Mouse (Mus musculus) ES-Bruce4 (cell line): Measurements from ENCODE around the gene Cacna1b.

Experiments
- CTCF ChIP-seq: IDR thresholded peaks from one replicate; pipeline ENCODE4 v1.8.1; 2011; ENCODE audit warnings: low read depth, low read length
- EP300 ChIP-seq: IDR thresholded peaks from 2 replicates; pipeline ENCODE4 v1.6.1; 2011; ENCODE audit warnings: low read depth, low read length; ENCODE audit not compliant: insufficient read depth
- POLR2A ChIP-seq: IDR thresholded peaks from one replicate; pipeline ENCODE4 v1.8.1; 2011; ENCODE audit warnings: low read length; ENCODE audit not compliant: insufficient read depth

GRCm38 (mm10) chr2:24692371-24692770 is 70.6 kb downstream of the Cacna1b start:
- TF ChIP-seq CTCF (no peak), EP300 (no peak), POLR2A (no peak)
